Mouse (Mus musculus): ENCODE measurements at regions not wholly inside any gene's neighbourhood (a gene's known extent, or its start where the extent isn't known, plus 50 kb on each side); places are given as distances from the start of the nearest gene placed in this dataset.

DNA sequence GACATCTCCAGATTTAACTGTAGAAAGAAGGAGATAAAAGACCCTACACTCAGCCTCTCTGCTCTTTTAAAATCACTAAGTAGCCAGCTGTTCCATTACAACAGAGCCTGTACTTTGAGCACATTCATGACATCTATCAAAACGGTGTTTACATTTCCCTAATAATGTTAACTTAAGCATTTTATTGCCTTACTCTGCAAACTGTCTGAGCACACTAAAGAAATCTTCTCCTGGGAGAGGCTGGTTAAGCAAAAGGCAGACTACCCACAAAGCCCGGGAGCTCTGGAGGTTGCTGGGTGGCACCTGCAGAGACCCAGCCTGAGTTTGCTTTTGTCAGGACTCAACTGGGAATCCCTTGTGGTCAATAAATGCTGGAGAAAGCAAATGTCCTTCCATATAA, 567.5 kb upstream of the Negr1 start:
- DNase-seq (ENCODE audit: low read depth), result no peak

DNA sequence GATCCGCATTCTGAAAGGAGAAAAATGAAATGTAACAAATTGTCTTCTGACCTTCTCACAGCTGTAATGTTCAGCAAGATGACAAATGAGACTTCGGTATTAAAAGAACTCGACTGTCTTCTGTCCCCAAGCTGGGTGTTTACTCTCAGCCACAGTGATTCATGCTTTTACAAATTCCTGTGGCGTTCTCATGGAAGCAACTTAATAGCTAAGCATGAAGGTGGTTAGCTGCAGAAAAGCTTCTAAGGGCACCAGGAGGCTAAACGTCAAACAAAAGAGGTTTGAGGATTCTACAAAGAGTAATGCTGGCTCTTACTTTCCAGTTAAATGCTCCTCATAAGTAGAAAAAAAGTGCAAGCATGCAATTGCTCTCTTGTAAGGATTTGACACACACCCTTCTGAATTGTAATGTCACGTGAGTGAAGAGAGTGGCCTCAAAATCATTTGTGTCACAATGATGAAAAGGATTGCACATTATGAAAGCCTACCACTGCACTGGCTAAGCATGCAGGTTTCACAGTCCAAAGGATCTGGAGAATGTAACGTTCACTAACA, 543.8 kb upstream of the Negr1 start:
- DNase-seq (ENCODE audit: low read depth), result no peak

DNA sequence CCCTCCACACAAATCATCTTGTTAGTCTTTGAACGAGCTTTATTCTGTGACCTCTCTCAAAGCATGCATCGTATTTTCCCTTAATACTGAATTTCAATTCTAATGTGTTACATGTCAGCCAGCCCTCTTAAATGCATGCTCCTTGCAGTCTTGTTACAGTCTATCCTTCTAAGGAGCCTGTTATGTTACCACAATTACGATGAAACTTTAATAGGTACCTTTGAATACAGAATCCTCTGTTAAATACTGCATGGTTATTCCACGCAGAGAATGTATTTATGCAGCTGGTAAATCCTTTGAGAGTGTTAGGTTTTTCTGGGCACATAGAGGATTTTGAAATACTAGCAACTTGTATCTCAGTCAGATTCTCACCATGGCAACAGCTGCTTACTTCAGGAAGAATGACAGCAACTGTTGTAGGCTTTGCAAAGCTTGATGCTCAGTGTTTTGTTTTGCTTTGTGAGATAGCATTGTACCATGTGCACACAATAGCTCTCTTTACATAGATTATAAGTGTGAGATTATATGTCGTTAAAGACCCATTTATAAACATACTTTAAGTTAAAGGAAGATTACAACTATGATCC, 532.9 kb upstream of the Negr1 start:
- no peak for DNase-seq (ENCODE audit: low read depth)

DNA sequence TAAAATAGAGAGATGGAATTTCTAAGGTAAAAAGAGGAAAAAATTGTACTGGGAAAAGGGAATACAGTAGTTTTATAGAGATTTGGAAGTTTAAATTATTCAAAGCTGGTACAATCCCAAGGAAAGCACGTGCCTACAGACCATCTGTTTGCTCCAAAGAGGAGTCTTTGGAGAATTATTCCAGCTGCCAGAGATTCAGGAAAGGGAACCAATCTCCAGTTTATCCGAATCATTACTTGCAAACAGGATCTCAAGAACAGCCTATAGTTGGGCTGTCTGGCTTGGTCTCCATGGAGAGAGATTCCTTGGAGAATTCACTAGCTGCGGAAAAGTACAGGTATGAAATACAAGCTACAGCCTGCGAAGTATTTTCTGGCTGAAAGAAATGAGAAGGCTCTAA, 491.3 kb upstream of the Negr1 start:
- no peak for DNase-seq (ENCODE audit: low read depth)

DNA sequence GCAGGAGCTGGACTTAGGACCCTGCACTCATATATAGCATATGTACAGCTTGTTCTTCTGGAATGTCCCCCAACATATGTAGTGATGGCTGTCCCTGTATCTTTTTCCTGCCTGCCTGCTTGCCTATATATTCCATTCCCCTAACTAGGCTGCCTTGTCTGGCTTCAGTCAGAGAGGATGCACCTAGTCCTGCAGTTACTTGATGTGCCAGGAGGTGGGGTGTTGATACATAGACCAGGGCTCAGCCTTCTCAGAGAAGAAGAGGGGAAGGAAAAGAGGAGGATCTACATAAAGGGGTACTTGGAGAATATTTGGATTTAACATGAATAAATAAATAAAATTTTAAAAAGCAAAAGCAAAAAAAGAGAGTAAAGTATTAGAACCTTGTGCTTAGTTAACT, 479.3 kb upstream of the Negr1 start:
- DNase-seq (ENCODE audit: low read depth), result no peak

DNA sequence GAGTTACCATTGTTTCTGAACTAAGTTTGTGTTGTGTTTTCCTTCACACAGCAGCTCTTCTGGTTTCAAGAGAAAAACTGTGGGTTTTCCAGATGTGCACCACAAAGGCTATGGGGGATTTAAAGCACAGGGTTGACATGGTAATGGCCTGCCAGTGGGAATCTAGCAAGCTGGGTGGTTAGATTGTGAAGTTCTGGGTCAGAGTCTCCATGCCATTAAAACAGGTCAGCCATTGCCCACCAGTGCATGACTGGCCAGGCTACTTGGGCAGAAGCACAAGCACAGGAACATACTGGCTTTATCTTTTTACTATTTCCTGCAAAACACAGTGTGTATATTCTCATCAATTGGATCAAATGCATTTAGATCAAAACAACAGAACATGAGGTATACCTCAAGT, 467.9 kb upstream of the Negr1 start:
- DNase-seq (ENCODE audit: low read depth), result no peak

DNA sequence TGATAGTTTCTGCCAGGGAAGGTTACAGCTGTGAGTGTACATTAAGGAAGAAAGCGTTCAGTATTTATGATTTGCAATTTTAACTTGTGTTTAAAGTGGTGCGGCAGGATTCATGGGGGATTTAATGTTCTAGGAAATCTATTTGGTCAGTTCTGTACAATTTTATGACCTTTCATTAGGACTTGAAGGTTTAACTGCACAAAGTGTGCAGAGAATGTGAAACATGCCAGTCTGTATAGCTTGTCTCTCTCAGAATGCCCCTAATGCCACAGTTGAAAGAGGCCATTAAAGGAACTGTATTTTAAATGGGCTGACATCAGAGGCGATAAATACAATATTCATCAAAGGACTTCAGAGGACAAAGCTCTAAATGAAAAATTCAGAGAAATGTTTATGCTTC, 466.6 kb upstream of the Negr1 start:
- no peak for DNase-seq (ENCODE audit: low read depth)

DNA sequence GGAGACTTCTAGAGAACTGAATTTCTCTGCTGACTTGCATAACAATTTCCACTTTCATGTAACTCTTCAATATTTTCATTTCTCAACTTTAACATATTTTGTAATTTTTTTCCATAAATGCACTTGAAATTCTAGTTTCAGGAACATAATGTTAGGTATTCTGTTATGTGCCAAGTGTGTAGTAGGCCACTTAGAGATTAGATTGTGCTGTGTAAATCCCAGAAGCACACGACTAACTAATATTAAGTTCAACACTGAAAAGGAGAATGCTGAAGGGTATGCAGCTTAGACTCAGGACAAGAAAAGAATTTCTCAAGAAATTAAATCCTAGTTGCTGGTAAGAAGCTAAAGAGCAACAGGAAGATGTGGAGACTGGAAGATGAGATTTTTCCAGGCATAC, 455.8 kb upstream of the Negr1 start:
- no peak for DNase-seq (ENCODE audit: low read depth)

DNA sequence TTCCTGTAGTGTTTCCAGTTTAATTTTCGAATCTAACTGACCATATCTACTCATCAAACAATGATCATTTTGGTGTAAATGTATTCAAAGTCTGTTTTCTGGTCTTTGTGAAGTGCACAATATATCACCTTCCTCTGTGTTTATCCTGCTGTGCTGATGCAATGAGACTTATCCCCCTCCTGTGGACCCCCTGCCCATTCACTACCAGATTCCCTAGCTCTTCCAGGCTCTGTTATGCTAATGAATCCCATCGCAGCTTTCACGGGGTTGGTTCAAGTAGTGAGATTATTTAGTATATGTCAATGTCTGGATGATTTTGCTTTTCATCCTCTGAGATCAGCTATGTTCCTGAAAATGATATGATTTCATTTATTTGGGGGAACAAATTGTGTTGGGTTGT, 441.3 kb upstream of the Negr1 start:
- DNase-seq (ENCODE audit: low read depth), result no peak

DNA sequence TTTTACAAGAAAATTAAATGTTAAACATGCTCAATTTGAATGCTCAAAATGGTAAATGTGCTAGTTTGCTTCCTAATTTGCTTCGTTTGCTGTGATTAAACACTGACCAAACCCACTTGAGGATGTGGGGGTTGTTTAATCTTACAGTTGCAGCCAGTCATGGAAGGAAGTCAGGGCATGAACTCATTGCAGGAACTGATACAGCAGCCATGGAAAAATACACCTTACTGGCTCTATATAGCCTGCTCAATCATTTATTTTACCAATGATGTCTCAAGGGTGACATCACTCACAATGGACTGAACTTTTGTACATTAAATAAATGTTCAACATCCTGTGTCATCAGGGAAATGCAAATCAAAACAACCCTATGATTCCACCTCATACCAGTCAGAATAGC, 430.0 kb upstream of the Negr1 start:
- no peak for DNase-seq (ENCODE audit: low read depth)

DNA sequence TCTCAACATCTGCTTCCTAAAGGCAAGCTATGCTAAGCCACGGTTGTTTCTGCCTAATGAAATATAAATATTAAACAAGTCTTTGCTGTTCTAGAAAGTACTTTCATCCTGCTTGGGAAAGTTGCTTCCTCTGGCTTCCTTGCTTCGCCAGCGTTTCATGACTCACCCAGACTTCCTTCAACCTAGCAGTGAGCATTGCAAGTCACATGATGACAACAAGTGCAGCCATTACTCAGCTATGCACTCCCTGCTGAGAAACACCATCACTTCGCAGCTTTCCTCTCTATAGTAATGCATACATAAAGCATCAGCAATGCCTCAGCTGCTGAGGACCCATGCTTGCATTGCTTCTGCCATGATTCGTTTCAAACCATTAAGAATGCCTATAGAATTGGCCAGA, 420.2 kb upstream of the Negr1 start:
- no peak for DNase-seq (ENCODE audit: low read depth)

DNA sequence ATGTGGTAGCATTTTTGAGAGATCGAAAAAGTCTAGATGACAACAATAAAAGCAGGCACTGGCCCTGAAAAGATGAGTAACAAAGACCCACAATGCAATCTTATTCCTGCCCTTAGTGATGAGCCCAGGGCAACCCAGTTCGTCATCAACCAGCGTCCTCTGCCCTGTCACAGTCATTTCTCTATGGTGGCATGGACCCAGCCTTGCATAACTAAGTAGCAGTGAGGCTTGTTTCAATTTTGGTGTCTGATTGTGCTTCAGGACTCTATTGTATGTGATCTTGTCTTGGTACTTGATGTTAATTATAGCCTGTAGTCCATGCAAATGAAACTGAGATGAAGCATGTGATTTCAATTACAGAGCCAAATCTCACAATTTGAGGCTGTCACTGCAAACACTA, 412.3 kb upstream of the Negr1 start:
- DNase-seq (ENCODE audit: low read depth), result no peak

DNA sequence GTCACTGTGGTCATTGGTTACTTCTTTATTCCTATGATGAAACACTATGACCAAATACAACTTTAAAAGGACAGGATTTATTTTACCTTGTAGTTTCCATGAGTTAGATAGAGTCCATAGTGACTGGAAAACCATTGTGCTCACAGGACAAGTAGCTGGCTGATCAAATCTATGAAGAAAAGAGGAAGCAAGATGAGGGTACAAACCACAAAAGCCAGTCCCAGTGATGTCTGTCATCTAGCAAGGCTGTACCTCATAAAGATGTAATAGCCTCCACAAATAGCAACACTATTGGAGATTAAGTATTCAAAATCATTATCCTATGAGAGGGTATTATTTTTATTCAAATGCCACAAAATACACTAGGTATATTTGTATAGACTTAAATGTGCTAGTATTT, 391.5 kb upstream of the Negr1 start:
- DNase-seq (ENCODE audit: low read depth), result no peak

DNA sequence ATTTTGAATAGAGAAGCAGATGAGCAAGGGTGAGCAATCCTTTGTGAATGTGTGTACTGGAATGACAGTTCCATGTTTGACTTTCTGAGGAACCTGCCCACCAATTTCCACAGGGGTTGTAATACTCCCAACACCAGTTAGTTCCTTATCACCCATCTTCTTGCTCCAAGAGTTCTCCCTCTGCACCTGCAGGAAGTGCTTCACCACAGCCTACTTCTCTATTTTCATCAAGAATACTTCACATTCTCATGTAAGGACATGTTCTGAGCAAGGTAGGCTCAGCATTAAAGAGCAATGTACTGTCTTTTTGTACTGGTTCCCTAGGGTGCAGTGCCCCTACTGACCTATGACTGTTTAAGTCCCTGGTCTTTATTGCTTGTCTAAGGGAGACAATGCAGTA, 362.9 kb upstream of the Negr1 start:
- no peak for DNase-seq (ENCODE audit: low read depth)

DNA sequence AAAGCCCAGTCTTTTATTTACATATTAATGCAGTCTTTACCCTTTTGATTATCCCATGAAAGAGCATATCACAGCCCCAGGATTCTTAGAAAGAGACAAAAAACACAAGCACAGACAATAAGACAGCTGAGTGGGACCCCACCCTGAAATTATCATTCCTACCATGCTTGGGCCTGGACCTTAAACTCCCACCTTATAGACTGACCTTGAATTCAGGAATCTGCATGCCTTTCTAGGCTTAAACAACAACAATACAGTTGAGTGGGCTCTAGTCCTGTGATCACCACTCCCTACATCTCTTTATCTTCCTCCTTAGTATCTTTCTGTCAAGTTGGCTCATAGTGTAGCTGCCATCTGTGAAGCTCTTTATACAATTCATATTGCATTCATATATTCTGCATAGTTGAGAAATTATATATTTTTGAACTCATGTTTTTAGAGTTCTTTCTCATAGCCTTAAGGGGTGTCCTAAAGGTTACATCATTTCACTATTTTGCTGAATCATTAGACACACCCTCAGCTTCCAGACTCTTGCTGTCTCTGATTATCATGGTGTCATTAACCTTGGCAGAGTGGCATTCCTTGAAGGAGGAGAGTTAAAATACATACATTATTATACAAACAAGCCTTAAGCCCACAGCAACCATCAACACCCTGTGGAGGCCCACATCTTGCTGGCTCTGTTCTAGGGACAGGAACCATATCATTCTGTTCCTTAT, 361.7 kb upstream of the Negr1 start:
- no peak for DNase-seq (ENCODE audit: low read depth)

DNA sequence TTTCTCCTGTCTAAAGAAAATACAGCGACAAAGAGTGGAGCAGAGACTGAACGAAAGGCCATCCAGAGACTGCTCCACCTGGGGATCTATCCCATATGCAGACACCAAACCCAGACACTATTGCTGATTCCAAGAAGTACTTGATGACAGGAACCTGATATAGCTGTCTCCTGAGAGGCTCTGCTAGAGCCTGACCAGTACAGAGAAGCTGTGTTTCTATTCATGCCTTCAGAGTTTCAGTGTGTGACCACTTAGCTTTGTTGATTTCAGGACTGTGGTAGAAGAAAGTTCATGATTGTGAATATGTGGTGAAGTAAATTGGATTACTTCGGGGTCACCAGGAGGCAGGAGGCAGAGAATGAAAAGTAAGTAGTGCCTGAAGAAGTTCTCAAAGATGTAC, 356.3 kb upstream of the Negr1 start:
- no peak for DNase-seq (ENCODE audit: low read depth)

DNA sequence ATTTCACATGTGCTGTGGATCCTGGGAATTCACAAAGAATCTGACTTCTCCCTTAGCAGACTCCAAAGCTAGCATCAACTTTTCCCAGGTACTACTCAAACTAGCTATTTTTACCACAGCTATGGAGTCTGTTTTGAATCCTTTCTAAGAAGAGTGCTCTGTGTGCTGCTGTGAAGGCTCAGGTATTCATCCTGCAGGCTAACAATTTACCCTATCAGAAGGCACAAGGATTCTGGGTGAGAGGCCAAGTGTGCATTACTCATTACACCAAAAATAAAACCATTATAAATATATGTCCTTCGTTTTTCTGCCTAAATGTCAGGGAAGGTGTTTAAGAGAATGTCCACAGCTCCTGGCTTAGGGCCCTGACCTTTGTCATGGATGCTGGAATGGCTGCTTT, 353.2 kb upstream of the Negr1 start:
- DNase-seq (ENCODE audit: low read depth), result no peak

DNA sequence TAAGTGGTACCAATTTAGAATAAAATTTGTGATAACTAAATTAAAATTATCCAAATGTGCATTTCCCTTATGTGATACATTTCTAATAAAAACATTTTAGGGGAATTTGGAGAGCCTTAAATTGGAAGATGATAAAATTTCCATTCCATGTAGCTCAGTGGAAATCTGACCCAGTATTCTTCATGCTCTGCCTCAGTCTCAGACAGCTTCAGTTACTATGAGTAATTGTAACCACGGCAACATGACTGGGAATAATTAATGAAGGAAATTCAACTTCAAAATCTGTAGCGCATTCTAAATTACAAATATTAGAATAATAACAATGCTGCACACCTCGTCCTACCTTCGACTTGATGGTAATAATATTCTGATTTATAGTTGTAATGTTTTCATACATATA, 350.8 kb upstream of the Negr1 start:
- no peak for DNase-seq (ENCODE audit: low read depth)

DNA sequence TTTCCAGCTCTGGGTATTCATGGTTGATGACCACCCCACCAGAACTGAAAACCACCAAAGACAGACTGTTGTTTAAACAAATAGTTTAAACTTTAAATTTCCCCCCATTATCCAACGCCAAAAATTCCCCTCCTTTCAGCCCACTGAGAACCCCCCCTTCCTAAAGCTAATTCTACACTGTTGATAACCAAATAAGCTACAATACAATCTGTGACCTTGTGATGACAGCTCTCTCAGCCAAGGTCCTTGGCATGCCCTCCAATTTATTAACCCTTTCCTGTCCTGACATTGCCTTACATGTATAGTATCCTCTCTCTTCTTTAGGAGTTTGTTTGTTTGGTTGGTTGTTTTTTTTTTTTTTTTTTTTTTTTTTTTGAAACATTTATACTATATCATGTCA, 346.8 kb upstream of the Negr1 start:
- no peak for DNase-seq (ENCODE audit: low read depth)

DNA sequence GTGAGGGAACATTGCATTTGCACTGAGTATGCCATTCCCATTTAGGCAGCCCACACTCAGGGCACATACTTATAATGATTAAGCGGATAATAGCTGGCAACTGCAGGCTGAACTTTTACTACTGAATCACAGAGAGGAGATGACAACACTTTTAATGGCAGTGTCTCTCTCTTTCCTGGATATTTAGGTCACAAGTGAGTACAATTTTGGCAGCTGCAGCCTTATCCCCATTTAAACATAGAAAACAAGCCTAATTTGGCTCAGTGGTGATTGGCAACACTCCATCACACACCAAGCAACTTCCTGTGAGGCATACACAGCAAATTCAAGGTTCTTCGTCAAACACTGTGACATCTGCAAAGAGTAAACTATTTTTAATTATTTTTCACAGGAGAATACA, 329.5 kb upstream of the Negr1 start:
- no peak for DNase-seq (ENCODE audit: low read depth)

DNA sequence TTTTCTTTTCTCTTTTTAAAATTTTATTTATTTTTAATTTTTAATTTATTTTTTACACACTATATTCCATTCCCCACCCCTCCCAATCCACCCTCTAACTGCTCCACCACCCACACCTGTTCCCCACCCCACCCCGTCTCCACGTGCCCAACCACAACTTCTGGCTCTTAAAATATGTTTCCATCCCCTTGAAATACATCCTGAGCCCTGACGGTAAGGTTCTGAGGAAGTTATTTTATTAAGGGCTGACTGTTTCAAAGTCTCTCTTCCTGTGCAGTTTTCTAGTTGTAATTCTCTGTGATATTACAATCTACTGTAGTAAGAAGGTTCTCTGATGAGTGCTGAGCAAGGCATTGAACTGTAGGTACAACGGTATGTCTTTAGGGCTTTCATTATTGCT, 325.6 kb upstream of the Negr1 start:
- DNase-seq (ENCODE audit: low read depth), result no peak

DNA sequence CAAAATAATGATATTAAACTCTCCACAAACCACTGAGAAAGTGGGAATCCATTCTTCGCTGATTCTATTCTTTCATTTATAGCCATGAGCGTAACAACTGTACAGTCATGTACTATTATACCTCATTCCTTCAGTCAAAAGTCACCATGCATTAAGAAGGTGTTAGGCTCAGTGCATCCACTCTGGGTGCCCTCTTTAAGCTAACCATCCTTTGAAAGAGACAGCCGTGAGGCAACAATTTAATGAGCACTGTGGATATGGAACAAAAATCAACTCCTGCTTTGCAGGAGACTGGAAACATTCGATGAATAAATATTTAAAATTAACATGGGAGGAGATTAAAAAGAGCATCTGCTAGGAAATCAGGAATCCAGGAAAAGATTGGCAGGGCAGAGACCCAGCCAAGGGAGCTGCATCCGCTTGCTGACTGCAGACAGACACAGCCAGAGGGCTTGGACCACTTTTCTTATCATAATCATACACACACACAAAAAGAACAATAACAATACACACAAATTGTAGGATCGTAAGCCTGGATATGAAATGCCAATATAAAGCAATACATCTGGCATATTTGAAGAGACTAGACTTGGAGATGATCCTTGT, 309.2 kb upstream of the Negr1 start:
- DNase-seq (ENCODE audit: low read depth), result no peak

DNA sequence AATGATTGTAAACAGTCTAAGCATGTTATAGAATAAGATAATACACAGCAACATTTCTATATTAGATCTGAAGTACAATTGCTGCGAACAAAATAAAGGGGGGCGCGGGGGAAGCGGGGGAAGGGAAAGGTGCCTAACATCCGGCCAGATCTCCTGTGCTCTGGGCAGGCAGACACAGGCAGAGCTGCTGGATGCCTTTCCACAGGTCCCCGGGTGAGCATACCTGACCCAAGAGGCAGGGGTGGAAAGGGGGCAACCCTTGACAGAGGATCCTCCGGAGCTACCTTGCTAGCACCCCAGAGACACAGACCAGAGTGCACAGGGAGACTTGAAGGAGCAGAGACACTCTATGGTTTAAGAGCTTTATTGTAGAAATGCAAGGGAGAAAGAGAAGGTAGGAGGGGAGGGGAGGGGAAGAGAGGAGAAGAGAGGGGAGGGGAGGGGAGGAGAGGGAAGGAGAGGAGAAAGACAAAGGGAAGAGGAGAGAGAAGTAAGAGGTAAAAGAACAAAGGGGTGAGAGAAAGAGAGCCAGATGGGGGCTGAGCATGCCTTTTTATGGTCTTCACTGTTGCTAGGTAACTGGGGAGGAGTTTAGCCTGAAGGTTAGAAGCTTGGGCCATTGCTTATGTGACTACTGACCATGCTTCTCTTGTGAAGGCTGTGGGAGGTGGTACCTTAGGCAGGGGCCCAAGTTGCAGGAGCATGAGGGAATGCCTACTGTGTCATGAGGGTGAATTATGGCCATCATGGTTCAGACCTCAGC, 308.2 kb upstream of the Negr1 start:
- no peak for DNase-seq (ENCODE audit: low read depth)
